Mouse (Mus musculus) intestine, postnatal 0 days (tissue): ENCODE measurements around the gene Mgam. TPM values are rescaled to one million over a fixed set of nuclear protein-coding genes. Genes with fewer than 3 reads are reported as not detected.

ENCODE experiments used
- ATAC-seq: fragments of 200-750 bp; cut with Nextera tagmentation; 2 replicates; pipeline ENCODE4 v1.8.0; 2017; ENCODE audit warnings: mild to moderate bottlenecking, moderate TSS enrichment, moderate library complexity
- H3K27ac ChIP-seq: fragments of 300-500 bp; sonication (generic); 2 replicates; pipeline ENCODE4 v1.5.1; 2014; ENCODE audit warnings: mild to moderate bottlenecking, low read depth, low read length, moderate library complexity
- H3K27me3 ChIP-seq: fragments of 300-500 bp; sonication (generic); replicated peaks from 2 replicates; pipeline ENCODE4 v1.6.1; 2014; ENCODE audit warnings: low read length, mixed read lengths; ENCODE audit not compliant: control insufficient read depth, insufficient read depth
- H3K36me3 ChIP-seq: fragments of 300-500 bp; sonication (generic); 2 replicates; pipeline ENCODE4 v1.6.1; 2014; ENCODE audit warnings: mild to moderate bottlenecking, moderate library complexity; ENCODE audit not compliant: control insufficient read depth, insufficient read depth
- H3K4me1 ChIP-seq: fragments of 300-500 bp; sonication (generic); replicated peaks from 2 replicates; pipeline ENCODE4 v1.6.1; 2014; ENCODE audit warnings: antibody characterized with exemption, low read length, mixed read lengths; ENCODE audit not compliant: control insufficient read depth, insufficient read depth
- H3K4me2 ChIP-seq: fragments of 300-500 bp; sonication (generic); replicated peaks from 2 replicates; pipeline ENCODE4 v1.6.1; 2014; ENCODE audit warnings: low read depth, mild to moderate bottlenecking, moderate library complexity
- H3K4me3 ChIP-seq: fragments of 300-500 bp; sonication (generic); 2 replicates; pipeline ENCODE4 v1.5.1; 2014; ENCODE audit warnings: low read depth, low read length
- H3K9ac ChIP-seq: fragments of 300-500 bp; sonication (generic); 2 replicates; pipeline ENCODE4 v1.6.1; 2014; ENCODE audit warnings: mild to moderate bottlenecking, low read depth, low read length
- H3K9me3 ChIP-seq: fragments of 300-500 bp; sonication (generic); 2 replicates; pipeline ENCODE4 v1.6.1; 2016; ENCODE audit warnings: mixed run types; ENCODE audit not compliant: control insufficient read depth
- CTCF ChIP-seq: sonication (generic); IDR thresholded peaks from 2 replicates; pipeline ENCODE4 v1.5.1; 2016; ENCODE audit warnings: low read depth, mild to moderate bottlenecking, control low read depth, antibody characterized with exemption, moderate library complexity
- WGBS: fragments of 180-500 bp; shearing (Covaris S2); extraction: QIAGEN DNeasy Blood & Tissue Kit; methylation state at CpG from one replicate; pipeline ENCODE4 v1.1.7; 2014; 5-methylcytosine and 5-hydroxymethylcytosine counted together
- polyA plus RNA-seq: library from polyadenylated mRNA; unstranded; fragments of >200 nt; fragmentation: Nextera tagmentation; extraction: Ambion mirVana; gene quantifications from 2 replicates; pipeline ENCODE4 v1.2.1, GENCODE M21; 2015

The Mgam gene
- polyA plus RNA-seq, 1 experiment from 2014 or later: 38.9 TPM

- ATAC-seq: peak; percentile 94
- WGBS: 28% methylated on average over 6 of the region's 6 CpGs
- no peaks in the 10 kb centered on the region for H3K4me1 ChIP-seq
- peak overlapping the region; percentile 63 for H3K4me2 ChIP-seq
- peak overlapping the region; percentile 50 for H3K9ac ChIP-seq
- H3K27ac ChIP-seq: peak overlapping the region; percentile 88
- no peak for TF ChIP-seq CTCF
- H3K27me3 ChIP-seq: no peaks in the 10 kb centered on the region
- peak overlapping the region; percentile 41; the same call in 1 of the 2 replicates for H3K4me3 ChIP-seq
- H3K36me3 ChIP-seq: no peaks in the 10 kb centered on the region
- H3K9me3 ChIP-seq: no peaks in the 10 kb centered on the region
These were observed 6.9 kb downstream of the Mgam start for GRCm38 (mm10) chr6:40635559-40635958.

- Histone ChIP-seq H3K27ac (no peak overlapping the region), H3K4me2 (no peak overlapping the region), H3K9ac (no peak overlapping the region), H3K9me3 (no peaks in the 10 kb centered on the region), H3K27me3 (no peaks in the 10 kb centered on the region), H3K4me3 (no peak overlapping the region), H3K4me1 (no peaks in the 10 kb centered on the region), H3K36me3 (no peaks in the 10 kb centered on the region)
- no peak for ATAC-seq
- no peak for TF ChIP-seq CTCF
- 71% methylated on average over 5 of the region's 5 CpGs for WGBS
These were observed 9.1 kb downstream of the Mgam start for GRCm38 (mm10) chr6:40637755-40638154.

- no peaks in the 10 kb centered on the region for H3K27me3 ChIP-seq
- H3K4me3 ChIP-seq: no peak overlapping the region
- WGBS: 41% methylated on average over 8 of the region's 8 CpGs
- no peak overlapping the region for H3K9ac ChIP-seq
- ATAC-seq: peak; percentile 79
- H3K4me2 ChIP-seq: 0 out of 2 replicates have a peak overlapping the region, but pooled peaks have one; percentile 10
- H3K9me3 ChIP-seq: no peaks in the 10 kb centered on the region
- H3K4me1 ChIP-seq: no peaks in the 10 kb centered on the region; the same call in 1 of the 2 replicates
- H3K36me3 ChIP-seq: no peaks in the 10 kb centered on the region; the same call in 1 of the 2 replicates
- H3K27ac ChIP-seq: peak overlapping the region; percentile 62; the same call in 1 of the 2 replicates
- TF ChIP-seq CTCF: no peak
These were observed 12.3 kb downstream of the Mgam start for GRCm38 (mm10) chr6:40640710-40641538.

- Histone ChIP-seq H3K27me3 (no peaks in the 10 kb centered on the region), H3K36me3 (no peaks in the 10 kb centered on the region; the same call in 1 of the 2 replicates), H3K4me3 (no peak overlapping the region), H3K4me2 (no peak overlapping the region), H3K9ac (no peak overlapping the region), H3K9me3 (no peaks in the 10 kb centered on the region), H3K4me1 (no peaks in the 10 kb centered on the region; the same call in 1 of the 2 replicates), H3K27ac (no peak overlapping the region)
- 48% methylated on average over 8 of the region's 8 CpGs for WGBS
- peak; percentile 68 for ATAC-seq
- no peak for TF ChIP-seq CTCF
These were observed 17.1 kb downstream of the Mgam start for GRCm38 (mm10) chr6:40645701-40646100.

GRCm38 (mm10) chr6:40650953-40651352 is 22.3 kb downstream of the Mgam start:
- Histone ChIP-seq H3K4me2 (no peak overlapping the region), H3K27ac (no peak overlapping the region), H3K4me1 (no peaks in the 10 kb centered on the region; the same call in 1 of the 2 replicates), H3K27me3 (no peaks in the 10 kb centered on the region), H3K9me3 (no peaks in the 10 kb centered on the region), H3K36me3 (peaks cover 16% of the 10 kb centered on the region), H3K9ac (no peak overlapping the region), H3K4me3 (no peak overlapping the region)
- 37% methylated on average over 1 of the region's 1 CpGs for WGBS
- peak; percentile 72; the same call in 1 of the 2 replicates for ATAC-seq
- TF ChIP-seq CTCF: no peak

GRCm38 (mm10) chr6:40660930-40661329 is 32.3 kb downstream of the Mgam start:
- no peak for ATAC-seq
- no peaks in the 10 kb centered on the region for H3K27me3 ChIP-seq
- H3K4me2 ChIP-seq: no peak overlapping the region
- H3K36me3 ChIP-seq: peaks cover 33% of the 10 kb centered on the region
- H3K9ac ChIP-seq: no peak overlapping the region
- no peaks in the 10 kb centered on the region for H3K4me1 ChIP-seq
- no peak overlapping the region for H3K4me3 ChIP-seq
- no peaks in the 10 kb centered on the region for H3K9me3 ChIP-seq
- WGBS: 30% methylated on average over 2 of the region's 2 CpGs
- no peak for TF ChIP-seq CTCF
- H3K27ac ChIP-seq: no peak overlapping the region
